ENCODE assay signal across 8 mouse cellular contexts in the genomic region with DNA sequence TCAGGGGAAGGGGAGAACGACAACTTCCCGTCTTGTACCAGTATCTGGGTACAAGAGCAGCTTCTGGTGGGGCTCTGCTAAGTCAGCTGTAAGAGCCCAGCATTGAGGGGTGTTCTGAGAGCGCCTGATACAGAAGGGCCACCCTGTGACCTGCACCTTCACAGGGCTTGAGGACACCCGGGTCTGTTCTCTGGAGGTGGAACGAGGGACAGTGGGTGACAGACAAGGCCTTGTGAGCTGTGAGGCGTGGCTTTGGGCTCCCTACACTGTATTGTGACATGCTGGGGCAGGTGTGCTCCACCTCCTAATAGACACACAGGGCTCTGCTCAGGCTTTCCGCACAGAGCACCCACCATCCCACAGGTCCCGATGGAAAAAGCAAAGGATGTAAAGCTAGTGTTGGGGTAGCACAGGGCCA. TPM values are rescaled to one million over a fixed set of nuclear protein-coding genes. Genes with fewer than 3 reads are reported as not detected.
DNase-seq lines count a peak whose midpoint lies in the region; ATAC-seq and TF ChIP-seq lines count a peak whose summit lies in the region.

No protein-coding gene starts in this region.

- H3K4me1 ChIP-seq in limb, embryonic 13.5 days, result peaks cover 43% of the 10 kb centered on the region
- peaks cover 26% of the 10 kb centered on the region for H3K4me1 ChIP-seq in small intestine, adult 2 months (ENCODE audit: control insufficient read depth, insufficient read depth, insufficient read length, low read length)

- peak overlapping the region; percentile 96 for H3K4me2 ChIP-seq in limb, embryonic 13.5 days (replicated peaks)

- TF ChIP-seq POLR2A in small intestine, adult 2 months (IDR thresholded peaks at IDR 0.05; ENCODE audit: low read depth, low read length), result no peak

- H3K36me3 ChIP-seq in limb, embryonic 13.5 days, result peaks cover 30% of the 10 kb centered on the region
- H3K36me3 ChIP-seq in small intestine, adult 2 months (ENCODE audit: control insufficient read depth, insufficient read depth, low read length), result peaks cover 29% of the 10 kb centered on the region

- no peaks in the 10 kb centered on the region for H3K9me3 ChIP-seq in limb, embryonic 13.5 days

- intact Hi-C loops in heart, postnatal 10 days (cut with DNase I), result loop anchor here (2.0 kb wide), 1 partner anchor 21 kb away; no protein-coding TSS in a partner anchor

- no peak for ATAC-seq in limb, embryonic 13.5 days (ENCODE audit: low FRiP score, low read depth)
- no peak for ATAC-seq in monocyte, adult 5-6 weeks (replicated peaks; ENCODE audit: insufficient number of reproducible peaks, low FRiP score, low TSS enrichment, poor library complexity, severe bottlenecking)

- H3K4me3 ChIP-seq in limb, embryonic 13.5 days, result peak overlapping the region; percentile 82
- peak overlapping the region; percentile 83 for H3K4me3 ChIP-seq in small intestine, adult 2 months (ENCODE audit: low read depth, low read length)

- no peak for TF ChIP-seq CTCF in small intestine, adult 2 months (IDR thresholded peaks at IDR 0.05; ENCODE audit: extremely low read depth, insufficient read length, insufficient replicate concordance, low read depth, low read length)

- 0 out of 2 replicates have a peak, but pooled peaks cover 2% of the 10 kb centered on the region for H3K27me3 ChIP-seq in limb, embryonic 13.5 days
- no peaks in the 10 kb centered on the region for H3K27me3 ChIP-seq in small intestine, adult 2 months (ENCODE audit: control insufficient read depth, insufficient read depth, low read length)

- H3K9ac ChIP-seq in limb, embryonic 13.5 days, result peak overlapping the region; percentile 83

- DNase-seq in heart, adult 11 months, result peak; percentile 93
- no peak for DNase-seq in heart, postnatal 10 days
- peak; percentile 44 for DNase-seq in urinary bladder, postnatal 14 days (ENCODE audit: low spot score)
- DNase-seq in urinary bladder, postnatal 25 days (ENCODE audit: low spot score), result no peak
- DNase-seq in gastrocnemius, postnatal 25 days, result no peak

- peak overlapping the region; percentile 92; the same call in 1 of the 2 replicates for H3K27ac ChIP-seq in limb, embryonic 13.5 days
- H3K27ac ChIP-seq in small intestine, adult 2 months (ENCODE audit: insufficient read depth, low read depth, low read length), result peak overlapping the region; percentile 62

- WGBS in limb, embryonic 13.5 days, result 39% methylated on average over 8 of the region's 8 CpGs
- 11% methylated on average over 8 of the region's 8 CpGs for WGBS in small intestine, adult 2 months

RNA-seq across cellular contexts. Expression of gene Rnpepl1, which starts 1.1 kb away (rescaled TPM):
- total RNA-seq in heart, postnatal 10 days (2021), result 10 to 100 TPM; 77.3 to 79.2 TPM
- 33.3 and 33.4 TPM in 2 replicates for polyA plus RNA-seq in limb, embryonic 13.5 days (2015; fragmentation: Nextera tagmentation; extraction: Ambion mirVana)
- polyA plus RNA-seq in small intestine, adult 2 months (2012; rRNA removed), result 240 and 410 TPM in 2 replicates
- 17.1 to 31.1 TPM (median 26.0 TPM) in 3 replicates for total RNA-seq in monocyte, adult 5-6 weeks (2017)
- 10 to 100 TPM; 64.0 to 66.5 TPM for total RNA-seq in gastrocnemius, postnatal 25 days (2021)

RNA-seq across cellular contexts. Expression of gene Dusp28, which starts 4.9 kb away (rescaled TPM):
- 10 to 100 TPM; 11.5 to 12.8 TPM for total RNA-seq in heart, postnatal 10 days (2021)
- polyA plus RNA-seq in limb, embryonic 13.5 days (2015; fragmentation: Nextera tagmentation; extraction: Ambion mirVana), result 11.9 and 12.4 TPM in 2 replicates
- 21.5 and 29.9 TPM in 2 replicates for polyA plus RNA-seq in small intestine, adult 2 months (2012; rRNA removed)
- 2.0 to 2.8 TPM in 2 of 3 replicates, not detected in the other for total RNA-seq in monocyte, adult 5-6 weeks (2017)
- total RNA-seq in gastrocnemius, postnatal 25 days (2021), result 10 to 100 TPM; 22.6 to 24.5 TPM

RNA-seq across cellular contexts. Expression of gene Ankmy1, which starts 9.0 kb away (rescaled TPM):
- total RNA-seq in heart, postnatal 10 days (2021), result under 1 TPM in 1 of 2 experiments, not detected in 1; 0.32 TPM
- polyA plus RNA-seq in limb, embryonic 13.5 days (2015; fragmentation: Nextera tagmentation; extraction: Ambion mirVana), result 0.36 and 0.43 TPM in 2 replicates
- 0.15 TPM in 1 of 2 replicates, not detected in the other for polyA plus RNA-seq in small intestine, adult 2 months (2012; rRNA removed)
- 0.49 TPM in 1 of 3 replicates, not detected in the others for total RNA-seq in monocyte, adult 5-6 weeks (2017)
- total RNA-seq in gastrocnemius, postnatal 25 days (2021), result not detected

RNA-seq across cellular contexts. Expression of gene Capn10, which starts 22.4 kb away (rescaled TPM):
- 10 to 100 TPM in 1 of 2 experiments, 1 to 10 TPM in 1; 9.9 to 10.9 TPM for total RNA-seq in heart, postnatal 10 days (2021)
- 32.3 and 35.2 TPM in 2 replicates for polyA plus RNA-seq in limb, embryonic 13.5 days (2015; fragmentation: Nextera tagmentation; extraction: Ambion mirVana)
- polyA plus RNA-seq in small intestine, adult 2 months (2012; rRNA removed), result 13.7 and 29.0 TPM in 2 replicates
- total RNA-seq in monocyte, adult 5-6 weeks (2017), result 4.0 to 10.1 TPM (median 7.1 TPM) in 3 replicates
- total RNA-seq in gastrocnemius, postnatal 25 days (2021), result 1 to 10 TPM; 4.4 to 5.5 TPM

RNA-seq across cellular contexts. Expression of gene Gpr35, which starts 38.9 kb away (rescaled TPM):
- total RNA-seq in heart, postnatal 10 days (2021), result under 1 TPM; 0.29 to 0.45 TPM
- 0.20 and 0.56 TPM in 2 replicates for polyA plus RNA-seq in limb, embryonic 13.5 days (2015; fragmentation: Nextera tagmentation; extraction: Ambion mirVana)
- 16.4 and 25.9 TPM in 2 replicates for polyA plus RNA-seq in small intestine, adult 2 months (2012; rRNA removed)
- 56.2 to 58.9 TPM (median 58.5 TPM) in 3 replicates for total RNA-seq in monocyte, adult 5-6 weeks (2017)
- total RNA-seq in gastrocnemius, postnatal 25 days (2021), result under 1 TPM; 0.23 to 0.27 TPM

Comparison
In these comparisons a context has a peak if more than half of its experiments do, and no peak if none do; other contexts are left out.
1. DNase-seq: peak in heart, adult 11 months (single experiment) and urinary bladder, postnatal 14 days (single experiment); none in heart, postnatal 10 days (0 of 2), urinary bladder, postnatal 25 days (single experiment) and gastrocnemius, postnatal 25 days (single experiment).